Mouse (Mus musculus) cerebellum, postnatal 14 days (tissue): ENCODE measurements around the gene Trmt44.

Source experiments
- DNase-seq, 2 experiments: peaks; one replicate each; pipeline ENCODE4 v3.0.0; 2021; ENCODE audit warnings: mixed read lengths in 2 of 2

Trmt44 gene

DNA sequence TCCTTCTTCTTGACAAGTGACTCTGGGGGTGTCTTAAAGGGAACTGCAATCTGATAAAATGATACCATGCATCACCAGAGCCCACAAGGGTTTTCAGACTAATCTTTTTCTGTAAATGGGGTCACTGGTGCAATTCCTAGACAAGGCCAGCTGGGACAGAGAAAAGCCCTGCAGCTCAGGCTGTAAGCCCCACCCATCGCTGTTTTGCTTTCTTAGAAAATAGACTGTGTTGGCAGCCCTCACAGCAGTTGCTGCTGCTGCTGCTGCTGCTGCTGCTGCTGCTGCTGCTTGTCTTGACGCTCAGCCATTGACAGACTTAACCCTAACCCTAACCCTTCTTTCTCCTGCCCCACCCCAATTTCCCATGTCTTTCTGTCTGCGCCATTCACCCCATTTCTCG lies 35.3 kb downstream of the Trmt44 start:
- no peak for DNase-seq

DNA sequence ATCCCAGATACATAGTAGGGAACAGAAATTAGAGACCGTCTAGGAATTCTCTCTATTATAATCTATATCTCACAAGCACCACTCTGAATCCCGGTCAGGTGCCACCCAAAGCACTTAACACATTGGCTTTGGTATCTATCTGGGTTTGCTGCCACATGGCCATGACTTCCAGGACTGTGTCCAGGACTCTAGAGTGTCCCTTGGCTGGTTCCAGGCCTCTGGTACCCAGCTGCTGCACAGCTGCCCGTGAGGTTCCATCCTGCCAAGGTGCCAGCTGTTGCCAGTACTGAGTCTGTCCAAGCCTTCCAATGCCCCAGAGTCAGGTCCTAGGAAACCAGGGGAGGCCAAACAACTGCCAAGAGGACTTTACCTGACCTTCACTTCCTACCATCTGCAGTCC lies 36.8 kb downstream of the Trmt44 start:
- no peak for DNase-seq

DNA sequence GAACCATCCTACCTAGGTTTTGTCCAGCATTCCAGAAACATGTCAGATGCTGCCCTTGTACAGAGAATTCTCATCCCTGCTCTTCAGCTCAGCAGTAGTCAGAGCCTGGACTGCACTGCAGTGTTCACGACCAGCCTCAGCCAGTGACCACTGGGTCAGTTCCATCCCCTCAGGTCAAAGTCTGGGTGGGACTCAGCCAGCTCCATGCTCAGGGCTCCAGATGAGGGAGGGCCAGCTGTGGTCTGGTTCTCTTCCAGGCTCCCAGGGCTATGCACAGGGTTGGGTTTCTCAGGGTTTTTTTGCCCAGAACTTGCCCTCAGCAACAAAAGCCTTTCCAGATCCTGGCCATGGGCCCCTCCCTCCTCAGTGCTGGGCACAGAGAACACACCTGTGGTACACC lies 37.4 kb downstream of the Trmt44 start:
- no peak for DNase-seq

DNA sequence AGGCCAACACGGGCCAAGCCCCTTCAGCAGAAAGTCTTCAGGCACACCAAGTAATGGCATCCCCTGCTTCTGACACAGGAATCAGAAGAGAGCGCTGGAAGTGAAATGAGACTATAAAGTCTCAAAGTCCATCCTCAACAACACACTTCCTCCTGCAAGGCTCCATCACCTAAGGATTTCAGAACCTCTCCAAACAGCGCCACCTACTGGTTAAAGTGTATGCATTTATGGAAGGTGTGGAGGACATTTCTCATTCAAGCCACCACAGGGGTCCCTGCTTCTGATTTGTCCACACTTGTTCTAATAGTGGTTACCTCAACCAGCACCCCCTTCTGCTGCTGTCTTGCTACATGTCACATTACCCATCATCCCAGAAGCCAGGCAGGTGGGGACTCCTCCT lies 38.6 kb downstream of the Trmt44 start:
- no peak for DNase-seq

DNA sequence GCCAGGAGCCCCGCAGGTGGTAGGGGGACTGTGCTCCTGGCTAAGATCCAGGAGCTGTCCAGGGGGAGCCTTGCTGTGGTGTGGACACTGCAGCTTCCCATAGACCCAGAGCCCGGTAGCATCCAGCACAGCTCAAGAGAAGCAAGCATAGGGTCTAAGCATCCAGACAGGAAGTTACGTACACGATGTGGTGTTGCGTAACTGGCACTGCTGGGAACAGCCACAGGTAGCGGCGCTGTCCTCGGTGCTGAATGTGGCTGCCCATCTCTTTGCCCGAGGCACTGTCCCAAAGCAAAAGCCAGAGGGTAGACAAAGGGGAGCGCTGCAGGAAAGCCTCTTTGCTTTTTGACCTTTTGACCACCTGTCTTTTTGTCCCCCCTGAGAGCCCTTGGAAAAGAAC lies 43.3 kb downstream of the Trmt44 start:
- no peak for DNase-seq

DNA sequence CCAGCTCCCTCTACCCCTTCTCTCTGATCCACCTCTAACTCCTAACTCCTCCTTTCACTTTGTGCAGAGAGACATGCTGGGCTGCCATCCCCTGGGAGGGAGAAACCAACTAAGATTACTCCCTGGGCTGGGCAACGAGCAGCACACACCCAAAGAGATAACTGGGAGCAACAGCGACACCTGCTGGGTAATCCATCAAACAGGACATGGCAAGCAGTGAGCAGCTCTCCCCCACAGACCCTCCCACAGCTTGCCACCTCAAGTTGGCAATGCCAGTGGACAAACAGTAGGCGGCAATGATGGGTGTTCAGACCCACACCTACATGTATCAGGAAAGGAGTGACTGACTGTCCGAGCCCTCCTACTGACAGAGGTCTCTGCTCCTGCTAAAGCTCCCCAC lies 44.4 kb downstream of the Trmt44 start:
- peak; percentile 48 to 78 for DNase-seq

DNA sequence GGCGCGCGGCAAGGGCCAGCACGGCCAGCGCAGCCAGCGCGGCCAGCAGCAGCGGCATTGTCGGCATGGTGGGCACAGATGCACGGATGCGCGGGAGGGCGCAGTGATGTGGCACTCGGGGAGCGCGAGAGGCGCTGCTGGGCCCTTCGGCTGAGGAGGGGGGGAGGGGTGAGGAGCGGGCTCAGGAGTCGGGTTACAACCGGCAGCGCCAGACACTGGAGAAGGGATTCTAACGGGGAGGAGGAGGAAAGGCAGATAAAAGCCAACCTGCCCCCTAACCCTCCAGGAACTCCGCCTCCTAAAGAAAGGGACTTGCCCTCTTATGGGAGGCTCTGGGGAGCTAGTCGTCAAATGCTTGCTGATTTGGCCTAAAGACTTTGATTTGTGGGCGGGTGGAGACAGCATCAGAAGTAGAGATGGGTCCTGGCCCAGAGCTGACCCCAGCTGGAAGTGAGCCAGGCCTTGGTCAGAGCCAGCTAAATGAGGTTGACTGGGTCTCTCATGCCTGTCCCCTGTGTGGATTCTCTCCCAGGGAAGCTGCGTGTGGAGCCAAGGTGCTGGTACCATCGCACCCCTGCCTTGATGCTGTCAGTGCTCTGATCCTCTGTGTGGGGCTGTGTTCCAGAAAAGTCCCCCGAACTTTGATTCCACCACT lies 49.3 kb downstream of the Trmt44 start, which contains the start of gene Cpz:
Gene Cpz (minus strand): TSS at position 230 of the 655 bp plus-strand sequence.
- peak in 1 of 2 experiments; percentile 52 for DNase-seq

DNA sequence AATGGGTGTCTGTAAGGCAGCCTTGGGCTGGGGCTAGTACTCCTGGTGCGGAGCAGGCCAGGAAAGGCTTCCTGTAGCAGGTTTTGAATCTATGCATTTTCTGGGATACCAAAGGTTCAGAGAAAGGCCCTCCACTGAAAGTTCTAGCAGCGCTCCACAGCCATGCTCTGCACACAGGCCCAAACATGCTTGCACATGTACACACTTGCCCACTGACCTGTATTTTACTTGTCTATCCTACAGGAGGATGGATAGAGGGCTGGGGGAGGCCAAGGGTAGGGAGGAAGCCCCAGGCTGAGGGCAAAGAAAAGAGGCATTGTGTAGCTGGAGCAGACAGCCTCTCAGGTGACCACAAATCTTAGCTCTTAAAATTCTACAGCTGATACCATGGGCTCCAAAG lies 50.5 kb downstream of the Trmt44 start:
- DNase-seq = no peak

DNA sequence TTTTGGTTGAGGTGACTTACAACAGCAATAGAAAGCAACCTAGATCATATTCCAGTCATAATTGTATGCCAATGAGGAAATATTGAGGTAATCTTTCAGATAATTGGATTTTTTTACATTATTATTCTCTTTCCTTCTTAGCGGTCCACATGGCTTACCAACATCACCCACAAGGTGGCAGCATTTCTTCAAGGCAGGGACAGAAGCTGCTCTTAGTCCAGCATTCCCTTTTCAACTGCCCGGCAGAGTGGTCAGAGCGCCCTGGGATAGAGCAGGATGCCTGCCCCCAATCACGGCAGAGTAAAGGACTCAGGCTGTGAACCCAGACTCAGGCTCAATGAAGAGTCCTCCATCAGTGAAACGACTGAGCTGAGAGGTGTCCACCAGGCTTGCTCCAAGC lies 51.1 kb downstream of the Trmt44 start:
- DNase-seq = peak; percentile 87 to 93

DNA sequence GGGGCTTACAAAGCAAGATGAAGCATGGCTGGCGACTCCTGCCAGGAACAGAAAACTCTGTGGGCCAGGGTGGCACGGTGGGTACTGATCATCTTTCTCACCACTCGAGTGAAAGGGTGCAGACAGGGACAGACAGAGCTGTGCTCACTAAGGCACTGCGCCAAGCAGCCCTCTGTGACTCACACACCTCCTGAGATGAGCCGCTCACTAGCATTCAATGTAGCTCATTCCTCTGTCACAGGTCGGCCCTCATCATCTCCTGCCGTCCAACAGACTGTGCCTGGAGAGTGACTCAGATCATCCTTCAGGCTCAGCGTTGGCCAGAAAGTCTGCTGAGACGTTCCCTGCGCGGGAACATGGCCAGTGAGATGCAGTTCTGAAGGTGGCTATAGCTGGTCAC lies 58.1 kb downstream of the Trmt44 start:
- no peak for DNase-seq

DNA sequence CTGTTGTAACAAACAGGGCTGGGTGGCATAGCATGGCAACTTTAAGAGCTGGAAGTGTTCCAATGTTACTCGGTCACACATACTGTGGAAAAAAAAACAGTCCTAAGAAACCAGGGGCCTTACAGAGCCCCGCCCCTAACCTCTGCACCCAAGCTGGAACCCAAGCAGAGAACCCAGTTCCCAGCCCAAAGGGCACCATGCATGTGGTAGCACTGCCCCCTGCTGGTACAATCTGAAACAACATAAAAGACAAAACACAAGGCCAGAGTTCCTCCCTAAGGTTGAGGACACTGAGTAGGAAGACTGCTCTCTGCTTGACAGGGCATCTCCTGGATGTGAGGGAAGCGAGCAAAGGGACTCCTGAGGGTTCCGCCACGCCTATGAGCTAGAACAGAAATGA lies 64.3 kb downstream of the Trmt44 start:
- DNase-seq = peak; percentile 85 to 89
